Mouse (Mus musculus): ENCODE data around the gene Wdr20.
"Not testable (repeated sequence)": the region's sequence is repeated elsewhere in the genome, so short reads cannot be mapped to it uniquely, and the experiment has no call there.

Wdr20 gene

GRCm38 (mm10) chr12:110737170-110738157 lies at the start of gene Wdr20:
Gene Wdr20 (plus strand): TSS chr12:110737944.
- peak; percentile 98 for DNase-seq

- not testable (repeated sequence) for DNase-seq
Measured at GRCm38 (mm10) chr12:110688921-110689320, 48.8 kb upstream of the Wdr20 start.

- DNase-seq, result no peak
Measured at GRCm38 (mm10) chr12:110689919-110690643, 47.7 kb upstream of the Wdr20 start.

GRCm38 (mm10) chr12:110693378-110693777 lies 44.4 kb upstream of the Wdr20 start:
- DNase-seq, result not testable (repeated sequence)

GRCm38 (mm10) chr12:110695676-110696171 lies 42.0 kb upstream of the Wdr20 start:
- DNase-seq, result peak; percentile 72

- peak; percentile 97 for DNase-seq
Measured at GRCm38 (mm10) chr12:110696173-110696974, 41.4 kb upstream of the Wdr20 start.

- DNase-seq, result no peak
Measured at GRCm38 (mm10) chr12:110696975-110697400, 40.8 kb upstream of the Wdr20 start.

- DNase-seq, result no peak
Measured at GRCm38 (mm10) chr12:110697457-110697856, 40.3 kb upstream of the Wdr20 start.

- DNase-seq, result no peak
Measured at GRCm38 (mm10) chr12:110698080-110698479, 39.7 kb upstream of the Wdr20 start.

- no peak for DNase-seq
Measured at GRCm38 (mm10) chr12:110698523-110699170, 39.1 kb upstream of the Wdr20 start.

GRCm38 (mm10) chr12:110699171-110699547 lies 38.6 kb upstream of the Wdr20 start:
- DNase-seq, result no peak

- no peak for DNase-seq
Measured at GRCm38 (mm10) chr12:110700730-110701129, 37.0 kb upstream of the Wdr20 start.

- not testable (repeated sequence) for DNase-seq
Measured at GRCm38 (mm10) chr12:110701363-110701762, 36.4 kb upstream of the Wdr20 start.

- DNase-seq, result no peak
Measured at GRCm38 (mm10) chr12:110702556-110702955, 35.2 kb upstream of the Wdr20 start, which contains the start of gene Hsp90aa1. Gene Hsp90aa1 (minus strand): TSS chr12:110702728.

- peak; percentile 69 for DNase-seq
Measured at GRCm38 (mm10) chr12:110703008-110703471, 34.7 kb upstream of the Wdr20 start.

GRCm38 (mm10) chr12:110703682-110704081 lies 34.1 kb upstream of the Wdr20 start:
- no peak for DNase-seq

GRCm38 (mm10) chr12:110705419-110705818 lies 32.3 kb upstream of the Wdr20 start:
- not testable (repeated sequence) for DNase-seq

- no peak for DNase-seq
Measured at GRCm38 (mm10) chr12:110706337-110707231, 31.2 kb upstream of the Wdr20 start.

GRCm38 (mm10) chr12:110707451-110707850 lies 30.3 kb upstream of the Wdr20 start:
- no peak for DNase-seq

- no peak for DNase-seq
Measured at GRCm38 (mm10) chr12:110711270-110711669, 26.5 kb upstream of the Wdr20 start.

- no peak for DNase-seq
Measured at GRCm38 (mm10) chr12:110713784-110714183, 24.0 kb upstream of the Wdr20 start.
